Mouse (Mus musculus) bone marrow, adult 2 months (tissue): ENCODE measurements around the gene Wdr18. TPM values are rescaled to one million over a fixed set of nuclear protein-coding genes. Genes with fewer than 3 reads are reported as not detected.

Experiments
- H3K27ac ChIP-seq: fragments of 200-500 bp; 2 replicates; pipeline ENCODE4 v1.5.1; 2012; ENCODE audit warnings: low read depth, mild to moderate bottlenecking, control low read depth, inconsistent platforms, low read length; ENCODE audit not compliant: control insufficient read depth, poor library complexity, insufficient read depth
- H3K4me1 ChIP-seq: fragments of 200-500 bp; 2 replicates; pipeline ENCODE4 v1.6.1; 2011; ENCODE audit warnings: low read length; ENCODE audit not compliant: control insufficient read depth, insufficient read depth
- H3K4me3 ChIP-seq: fragments of 200-500 bp; replicated peaks from 2 replicates; pipeline ENCODE3; 2011; ENCODE audit warnings: mild to moderate bottlenecking, low read depth, low read length, control low read depth; ENCODE audit not compliant: control insufficient read depth
- CTCF ChIP-seq: fragments of 200-500 bp; IDR thresholded peaks from 2 replicates; pipeline ENCODE4 v1.5.1; 2011; ENCODE audit warnings: low read length, control low read depth; ENCODE audit not compliant: control insufficient read depth, insufficient read depth
- POLR2A ChIP-seq: fragments of 200-500 bp; IDR thresholded peaks from 2 replicates; pipeline ENCODE4 v1.6.1; 2011; ENCODE audit warnings: low read depth, mild to moderate bottlenecking, control low read depth, low read length, borderline replicate concordance; ENCODE audit not compliant: control insufficient read depth
- WGBS: fragments of 180-500 bp; shearing (Covaris S2); methylation state at CpG from one replicate; pipeline ENCODE4 v1.1.7; 2018; 5-methylcytosine and 5-hydroxymethylcytosine counted together
- polyA plus RNA-seq: library from polyadenylated mRNA; stranded (reverse); fragments of >200 nt; gene quantifications from 2 replicates; pipeline ENCODE4 v1.2.4, GENCODE M21; 2011; ENCODE audit warnings: low replicate concordance; ENCODE audit not compliant: missing spikeins, insufficient read depth, insufficient read length

Wdr18 gene
- polyA plus RNA-seq, 1 experiment: 43.3 TPM

DNA sequence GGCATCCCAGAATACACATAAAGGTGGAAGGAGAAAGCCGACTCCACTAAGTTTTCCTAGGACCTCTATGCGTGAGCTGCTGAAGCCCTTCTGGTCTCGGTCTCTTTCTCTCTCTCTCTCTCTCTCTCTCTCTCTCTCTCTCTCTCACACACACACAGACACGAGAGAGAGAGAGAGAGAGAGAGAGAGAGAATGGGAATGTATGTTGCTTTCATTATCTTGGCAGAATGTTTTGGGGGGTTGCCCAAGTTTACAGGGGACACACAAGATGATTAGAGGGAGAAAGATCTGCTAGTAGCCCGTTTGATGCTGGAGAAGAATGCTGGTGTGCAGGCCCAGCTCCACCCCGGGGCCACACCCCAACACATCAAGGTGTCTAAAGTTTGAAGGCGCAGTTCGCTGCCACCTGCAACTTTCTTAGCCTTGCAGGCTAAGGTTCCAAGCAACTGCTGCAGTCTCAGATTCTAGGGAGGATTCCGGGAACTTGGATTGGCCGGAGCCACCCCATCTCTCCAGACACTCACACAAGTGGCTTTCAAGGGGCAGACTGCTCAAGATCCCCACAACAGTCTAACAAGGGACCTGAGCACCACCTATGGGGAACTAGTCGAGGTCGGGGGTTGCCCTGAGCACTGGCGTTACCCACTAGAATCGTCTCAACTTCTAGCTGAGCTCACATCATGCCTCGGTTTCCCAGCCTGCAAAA is 34.0 kb upstream of the Wdr18 start:
- Histone ChIP-seq H3K4me3 (peak overlapping the region; percentile 82), H3K27ac (peak overlapping the region; percentile 89), H3K4me1 (peaks cover 1% of the 10 kb centered on the region; the same call in 1 of the 2 replicates)
- no peak for TF ChIP-seq POLR2A
- TF ChIP-seq CTCF: no peak
- 5% methylated on average over 15 of the region's 15 CpGs for WGBS

DNA sequence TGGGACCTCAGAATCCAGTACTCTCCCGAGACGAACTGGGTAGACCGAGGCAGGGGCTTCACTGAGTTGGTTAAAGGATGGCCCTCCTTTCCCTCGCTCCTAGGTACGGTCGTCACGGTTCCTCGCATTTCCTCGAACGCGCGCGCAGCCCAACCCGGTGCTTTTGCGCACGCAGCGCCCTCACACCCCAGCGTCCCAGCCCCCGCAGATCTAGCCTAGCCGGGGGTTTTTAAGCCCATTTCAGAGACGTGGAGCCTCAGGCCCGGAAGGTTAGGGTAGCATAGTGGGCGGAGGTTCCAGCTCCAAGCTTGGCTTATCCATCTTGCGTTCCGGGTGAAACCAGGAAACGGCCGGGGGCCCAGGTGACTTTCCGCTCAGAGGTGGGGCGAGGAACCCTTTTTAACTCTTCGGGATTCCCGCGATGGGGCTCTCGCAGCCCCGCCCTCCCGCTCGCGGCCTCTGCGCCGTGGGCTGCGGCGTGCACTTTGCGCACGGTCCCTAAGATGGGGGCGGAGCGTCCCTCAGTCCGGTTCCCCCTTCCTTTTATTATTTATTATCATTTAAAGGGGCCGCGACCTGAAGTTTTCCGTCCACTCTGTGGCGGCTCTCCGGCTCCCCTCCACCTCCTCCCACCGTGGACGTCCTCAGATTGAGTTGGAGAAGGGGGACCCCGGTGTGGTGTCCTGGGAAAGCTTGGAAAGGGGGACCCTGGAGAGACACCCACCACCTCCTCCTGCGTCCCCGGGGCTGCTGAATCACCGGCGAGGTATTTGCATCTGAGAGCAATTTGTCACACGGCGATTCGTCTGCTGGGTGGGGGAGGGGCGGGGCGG is 33.2 kb upstream of the Wdr18 start, which contains the start of gene Arid3a:
TSS of gene Arid3a (plus strand) at position 553 of the 833 bp plus-strand sequence.
- Histone ChIP-seq H3K27ac (peak within 1 kb of the TSS; percentile 89), H3K4me1 (peaks cover 1% of the 10 kb centered on the region; the same call in 1 of the 2 replicates), H3K4me3 (peak within 1 kb of the TSS; percentile 82)
- WGBS: under 1% methylated on average over 63 of the region's 63 CpGs
- TF ChIP-seq CTCF: no peak
- TF ChIP-seq POLR2A: no peak; the same call in 1 of the 2 replicates

GRCm38 (mm10) chr10:79927324-79928029 is 32.5 kb upstream of the Wdr18 start:
- under 1% methylated on average over 54 of the region's 54 CpGs for WGBS
- Histone ChIP-seq H3K4me1 (peaks cover 1% of the 10 kb centered on the region; the same call in 1 of the 2 replicates), H3K27ac (peak overlapping the region; percentile 89), H3K4me3 (peak overlapping the region; percentile 82)
- TF ChIP-seq POLR2A (peak; percentile 5; the same call in 1 of the 2 replicates), CTCF (no peak)

GRCm38 (mm10) chr10:79928030-79928694 is 31.8 kb upstream of the Wdr18 start:
- peak overlapping the region; percentile 82 for H3K4me3 ChIP-seq
- H3K27ac ChIP-seq: peak overlapping the region; percentile 89
- TF ChIP-seq POLR2A (0 out of 2 replicates have a peak, but pooled peaks have one; percentile 7), CTCF (no peak)
- H3K4me1 ChIP-seq: peaks cover 1% of the 10 kb centered on the region
- 1% methylated on average over 29 of the region's 29 CpGs for WGBS

- WGBS: 45% methylated on average over 9 of the region's 9 CpGs
- Histone ChIP-seq H3K4me3 (peak overlapping the region; percentile 64), H3K4me1 (peaks cover 5% of the 10 kb centered on the region), H3K27ac (peak overlapping the region; percentile 89)
- TF ChIP-seq CTCF (no peak), POLR2A (no peak)
Observed at GRCm38 (mm10) chr10:79928907-79929701, 30.8 kb upstream of the Wdr18 start.

- Histone ChIP-seq H3K4me3 (no peak overlapping the region), H3K27ac (no peak overlapping the region), H3K4me1 (peaks cover 6% of the 10 kb centered on the region)
- WGBS: 81% methylated on average over 18 of the region's 18 CpGs
- TF ChIP-seq CTCF (no peak), POLR2A (no peak)
Observed at GRCm38 (mm10) chr10:79929967-79930825, 29.8 kb upstream of the Wdr18 start.

DNA sequence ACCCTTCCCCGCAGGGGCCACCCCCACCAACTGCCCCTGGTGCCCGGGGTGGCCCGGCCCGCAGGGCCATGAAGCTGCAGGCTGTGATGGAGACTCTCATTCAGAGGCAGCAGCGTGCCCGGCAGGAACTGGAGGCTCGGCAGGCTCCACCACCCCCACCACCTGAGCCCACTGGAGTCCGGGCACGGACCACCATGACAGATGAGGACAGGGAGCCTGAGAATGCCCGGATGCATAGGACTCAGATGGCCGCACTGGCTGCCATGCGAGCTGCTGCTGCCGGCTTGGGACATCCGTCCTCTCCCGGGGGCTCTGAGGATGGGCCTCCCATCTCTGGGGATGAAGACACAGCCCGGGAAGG is 29.1 kb upstream of the Wdr18 start:
- WGBS: 90% methylated on average over 16 of the region's 16 CpGs
- H3K27ac ChIP-seq: no peak overlapping the region
- no peak overlapping the region for H3K4me3 ChIP-seq
- TF ChIP-seq CTCF (no peak), POLR2A (no peak)
- H3K4me1 ChIP-seq: peaks cover 6% of the 10 kb centered on the region
